Mouse (Mus musculus) spleen, adult 2 months (tissue): ENCODE results near the gene Maml2. TPM values are rescaled to one million over a fixed set of nuclear protein-coding genes. Genes with fewer than 3 reads are reported as not detected.

Experiments used
- DNase-seq, 2 experiments: peaks; one replicate each; pipeline versions ENCODE4 v3.0.0 to v3.0.0-alpha.2; 2012 to 2021; ENCODE audit warnings: low spot score in 2 of 2, low read depth in 1 of 2
- H3K27ac ChIP-seq: fragments of 200-500 bp; 2 replicates; pipeline ENCODE4 v1.5.1; 2012; ENCODE audit warnings: low read length, inconsistent platforms; ENCODE audit not compliant: insufficient read depth
- H3K27me3 ChIP-seq: fragments of 200-500 bp; 2 replicates; pipeline ENCODE4 v1.6.1; 2012; ENCODE audit warnings: mild to moderate bottlenecking, moderate library complexity, low read length, inconsistent platforms; ENCODE audit not compliant: control insufficient read depth, insufficient read depth
- H3K36me3 ChIP-seq: fragments of 200-500 bp; 2 replicates; pipeline ENCODE4 v1.6.1; 2012; ENCODE audit warnings: mild to moderate bottlenecking, low read length, inconsistent platforms; ENCODE audit not compliant: control insufficient read depth, insufficient read depth
- H3K4me1 ChIP-seq: fragments of 200-500 bp; 2 replicates; pipeline ENCODE4 v1.6.1; 2011; ENCODE audit warnings: inconsistent platforms; ENCODE audit not compliant: control insufficient read depth, insufficient read depth, insufficient read length
- H3K4me3 ChIP-seq: fragments of 200-500 bp; 2 replicates; pipeline ENCODE4 v1.5.1; 2011; ENCODE audit warnings: mild to moderate bottlenecking, inconsistent platforms; ENCODE audit not compliant: insufficient read depth, insufficient read length; ENCODE audit errors: extremely low read depth
- CTCF ChIP-seq: fragments of 200-500 bp; IDR thresholded peaks from 2 replicates; pipeline ENCODE4 v1.5.1; 2011; ENCODE audit warnings: mild to moderate bottlenecking, inconsistent platforms; ENCODE audit not compliant: insufficient read depth, insufficient read length, insufficient replicate concordance; ENCODE audit errors: extremely low read depth
- POLR2A ChIP-seq: fragments of 200-500 bp; IDR thresholded peaks from 2 replicates; pipeline ENCODE4 v1.6.1; 2011; ENCODE audit warnings: low read depth, low read length, inconsistent platforms
- WGBS: fragments of 180-500 bp; shearing (Covaris S2); methylation state at CpG from one replicate; pipeline ENCODE4 v1.1.7; 2018; 5-methylcytosine and 5-hydroxymethylcytosine counted together
- polyA plus RNA-seq: library from polyadenylated mRNA; depleted of rRNA; stranded (reverse); fragments of >200 nt; gene quantifications from 2 replicates; pipeline ENCODE4 v1.2.3, GENCODE M21; 2012

Gene Maml2
- polyA plus RNA-seq, 1 experiment, result 9.4 TPM

- Histone ChIP-seq H3K4me3 (no peak overlapping the region), H3K27ac (no peak overlapping the region), H3K36me3 (no peaks in the 10 kb centered on the region), H3K4me1 (peaks cover 16% of the 10 kb centered on the region), H3K27me3 (no peaks in the 10 kb centered on the region)
- 54% methylated on average over 3 of the region's 3 CpGs for WGBS
- no peak for TF ChIP-seq CTCF
- no peak for TF ChIP-seq POLR2A
- no peak for DNase-seq
These were observed 225.3 kb downstream of the Maml2 start for GRCm38 (mm10) chr9:13523046-13523445.

- Histone ChIP-seq H3K4me3 (no peak overlapping the region), H3K36me3 (no peaks in the 10 kb centered on the region), H3K27ac (no peak overlapping the region), H3K4me1 (peaks cover 10% of the 10 kb centered on the region), H3K27me3 (no peaks in the 10 kb centered on the region)
- DNase-seq, result no peak
- WGBS, result 83% methylated on average over 1 of the region's 1 CpGs
- TF ChIP-seq CTCF (no peak), POLR2A (no peak)
These were observed 227.3 kb downstream of the Maml2 start for GRCm38 (mm10) chr9:13525075-13525474.

- TF ChIP-seq POLR2A (no peak), CTCF (no peak)
- WGBS, result 54% methylated on average over 5 of the region's 5 CpGs
These were observed 228.0 kb downstream of the Maml2 start for GRCm38 (mm10) chr9:13525561-13526255.

GRCm38 (mm10) chr9:13530575-13530974 lies 232.8 kb downstream of the Maml2 start:
- no peak for TF ChIP-seq CTCF
- TF ChIP-seq POLR2A, result no peak
- no peak overlapping the region for H3K27ac ChIP-seq
- no peak overlapping the region for H3K4me3 ChIP-seq
- WGBS, result 40% methylated on average over 4 of the region's 4 CpGs
- H3K36me3 ChIP-seq, result no peaks in the 10 kb centered on the region
- no peak for DNase-seq
- H3K4me1 ChIP-seq, result no peaks in the 10 kb centered on the region; the same call in 1 of the 2 replicates
- no peaks in the 10 kb centered on the region for H3K27me3 ChIP-seq

More at GRCm38 (mm10) chr9:13525561-13526255, 228.0 kb downstream of the Maml2 start:
- no peaks in the 10 kb centered on the region for H3K27me3 ChIP-seq
- DNase-seq, result no peak
- peaks cover 10% of the 10 kb centered on the region for H3K4me1 ChIP-seq
- H3K4me3 ChIP-seq, result no peak overlapping the region
- H3K36me3 ChIP-seq, result no peaks in the 10 kb centered on the region
- no peak overlapping the region for H3K27ac ChIP-seq

GRCm38 (mm10) chr9:13533076-13533707 lies 235.4 kb downstream of the Maml2 start:
- DNase-seq, result no peak
- Histone ChIP-seq H3K36me3 (no peaks in the 10 kb centered on the region), H3K4me3 (no peak overlapping the region), H3K4me1 (peaks cover 12% of the 10 kb centered on the region; the same call in 1 of the 2 replicates), H3K27ac (no peak overlapping the region), H3K27me3 (no peaks in the 10 kb centered on the region)
- WGBS, result 83% methylated on average over 11 of the region's 11 CpGs
- no peak for TF ChIP-seq POLR2A
- TF ChIP-seq CTCF, result no peak

GRCm38 (mm10) chr9:13535803-13536202 lies 238.0 kb downstream of the Maml2 start:
- no peak overlapping the region for H3K4me3 ChIP-seq
- no peak overlapping the region for H3K27ac ChIP-seq
- DNase-seq, result no peak
- H3K27me3 ChIP-seq, result no peaks in the 10 kb centered on the region
- 95% methylated on average over 5 of the region's 5 CpGs for WGBS
- no peaks in the 10 kb centered on the region for H3K36me3 ChIP-seq
- TF ChIP-seq POLR2A (no peak), CTCF (no peak)
- peaks cover 23% of the 10 kb centered on the region; the same call in 1 of the 2 replicates for H3K4me1 ChIP-seq
